Mouse (Mus musculus) fibroblast of lung, adult 2 months (primary cell): Measurements from ENCODE around the gene Rpl9-ps1.

Experiments
- DNase-seq: peaks from one replicate; pipeline ENCODE4 v3.0.0-alpha.2; 2011; ENCODE audit warnings: low read depth

Gene Rpl9-ps1

DNA sequence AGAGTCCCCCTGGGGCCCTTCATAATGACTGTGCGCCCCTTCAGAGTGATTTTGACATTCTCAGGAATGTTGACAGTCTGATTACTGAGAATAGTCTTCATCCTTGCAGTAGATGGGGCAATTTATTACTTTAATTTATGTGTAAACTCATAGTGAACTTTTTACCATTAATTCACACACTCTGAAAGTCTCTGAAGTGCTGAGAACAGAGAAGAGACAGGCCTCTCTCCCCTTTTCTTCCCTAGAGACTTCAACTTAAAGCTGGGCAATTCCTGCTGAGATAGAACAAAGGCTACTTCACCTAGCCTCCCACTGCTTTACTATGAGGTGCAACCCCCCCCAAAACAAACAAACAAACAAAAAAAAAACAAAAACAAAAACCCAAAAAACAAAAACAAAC lies at the start of gene Rpl9-ps1:
TSS of gene Rpl9-ps1 (minus strand) at position 101 of the 400 bp plus-strand sequence.
- DNase-seq, result no peak

- no peak for DNase-seq
Measured at GRCm38 (mm10) chr11:83692008-83692407, 46.6 kb upstream of the Rpl9-ps1 start.

DNA sequence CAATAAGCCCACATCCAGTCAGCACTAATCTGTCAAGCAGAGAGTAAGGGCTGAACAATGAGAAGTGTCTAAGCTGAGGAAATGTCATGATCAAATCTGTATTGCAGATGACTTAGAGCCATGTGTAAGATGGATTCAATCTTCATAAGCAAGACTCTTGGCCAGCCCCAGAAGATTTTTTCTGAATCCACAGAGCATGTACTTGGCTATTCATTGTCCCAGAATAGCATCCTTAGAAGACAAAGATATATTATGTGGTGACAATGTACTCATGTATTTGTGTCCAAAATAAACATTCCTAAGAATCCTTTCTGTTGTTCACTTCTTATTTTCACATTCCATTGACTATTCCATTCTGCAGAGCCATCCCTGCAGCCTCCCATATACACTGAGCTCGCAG lies 44.5 kb upstream of the Rpl9-ps1 start:
- no peak for DNase-seq

GRCm38 (mm10) chr11:83675665-83676064 lies 30.2 kb upstream of the Rpl9-ps1 start:
- DNase-seq, result no peak

DNA sequence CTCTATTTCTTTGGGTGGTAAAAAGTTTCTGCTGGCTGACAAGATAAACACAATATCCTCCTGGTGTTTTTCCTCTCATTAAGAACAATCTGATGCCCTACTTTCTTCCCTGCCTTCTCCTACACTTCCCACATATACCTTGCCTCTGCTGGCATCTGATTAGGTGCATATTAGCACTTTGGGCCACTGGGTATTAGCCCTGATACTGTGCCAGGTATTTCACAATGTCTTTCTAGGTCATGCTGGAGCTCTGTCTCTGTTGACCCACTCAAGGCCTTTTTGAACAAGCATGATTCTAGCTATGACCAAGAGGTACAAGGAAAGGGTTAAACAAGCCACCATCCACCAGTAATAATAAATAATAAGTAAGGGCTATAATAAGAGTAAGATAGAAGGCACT lies 26.3 kb upstream of the Rpl9-ps1 start:
- no peak for DNase-seq

GRCm38 (mm10) chr11:83663532-83663931 lies 18.1 kb upstream of the Rpl9-ps1 start:
- no peak for DNase-seq

DNA sequence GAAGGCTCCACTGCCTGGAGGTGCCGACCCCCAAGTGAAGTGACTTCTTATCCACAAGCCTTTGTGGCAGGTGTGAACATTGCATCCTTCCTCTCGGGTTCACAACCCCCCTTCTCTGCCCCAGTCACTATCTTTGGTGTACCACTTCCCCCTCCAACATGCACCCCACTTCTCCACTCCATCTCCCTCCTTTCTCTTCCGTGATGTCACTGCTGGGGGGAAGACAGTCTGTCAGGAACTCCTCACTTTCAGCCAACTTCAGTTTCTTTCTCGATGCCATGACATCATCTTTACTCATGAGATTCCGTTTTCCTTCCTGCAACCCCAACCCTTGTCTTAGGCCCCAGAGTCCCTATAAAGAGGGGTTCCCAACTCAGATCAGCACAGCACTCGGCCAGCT lies 16.8 kb upstream of the Rpl9-ps1 start, which contains the start of gene Ccl4:
TSS of gene Ccl4 (plus strand) at position 381 of the 400 bp plus-strand sequence.
- DNase-seq, result no peak

DNA sequence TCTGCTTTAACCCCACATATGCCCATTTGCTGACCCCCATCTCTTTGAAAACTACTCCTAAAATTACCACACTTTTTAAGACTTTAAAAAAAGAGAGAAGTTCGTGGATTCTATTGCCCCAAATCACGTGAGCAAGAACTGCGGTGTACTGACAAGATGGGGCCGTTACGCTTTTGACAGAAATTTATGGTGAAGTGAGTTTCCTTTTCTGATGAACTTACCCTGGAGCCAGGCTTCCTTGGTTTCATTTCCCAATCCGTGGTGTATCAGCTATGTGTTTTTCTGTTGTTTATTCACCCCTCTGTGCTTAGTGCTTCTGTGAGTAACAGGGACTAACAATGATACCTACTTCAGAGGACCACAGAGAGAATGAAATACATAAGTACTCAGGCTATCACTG lies 13.4 kb upstream of the Rpl9-ps1 start:
- no peak for DNase-seq

DNA sequence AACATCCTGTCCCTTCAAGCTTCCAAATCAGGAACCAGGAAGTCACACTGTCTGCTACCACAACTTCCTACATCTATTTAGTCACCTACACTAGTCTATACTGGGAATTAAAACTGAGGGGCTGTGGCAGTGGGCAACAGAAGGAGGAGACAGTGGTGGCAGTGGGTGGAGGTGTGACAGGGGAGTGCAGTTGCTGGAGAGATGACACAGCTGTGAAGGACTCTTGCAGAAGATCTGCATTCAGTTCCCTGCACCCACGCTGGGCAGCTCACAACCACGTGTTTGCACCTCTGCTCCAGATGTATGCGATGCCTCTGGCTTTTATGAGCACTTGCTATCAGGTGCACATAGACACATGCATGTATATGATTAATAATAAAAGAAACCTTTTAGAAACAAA lies 12.1 kb upstream of the Rpl9-ps1 start:
- no peak for DNase-seq

DNA sequence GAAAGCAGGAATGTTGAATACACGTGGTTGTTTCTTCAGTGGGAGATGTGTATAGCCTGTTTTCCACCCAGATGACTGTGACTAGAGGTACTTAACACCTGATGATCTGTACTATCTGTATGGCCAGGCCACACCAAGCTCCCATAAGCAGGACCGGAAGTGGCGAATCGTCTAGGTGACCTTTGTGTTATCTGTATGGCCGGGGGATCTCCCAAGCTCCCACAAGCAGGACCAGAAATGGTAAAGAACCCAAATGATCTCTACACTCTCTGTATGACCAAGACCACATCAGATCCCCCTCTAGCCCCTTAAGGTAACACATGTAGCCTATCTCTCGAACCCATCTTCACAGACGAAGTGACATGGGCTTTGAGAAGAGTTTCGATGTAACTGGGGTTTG lies 9.2 kb upstream of the Rpl9-ps1 start:
- no peak for DNase-seq

DNA sequence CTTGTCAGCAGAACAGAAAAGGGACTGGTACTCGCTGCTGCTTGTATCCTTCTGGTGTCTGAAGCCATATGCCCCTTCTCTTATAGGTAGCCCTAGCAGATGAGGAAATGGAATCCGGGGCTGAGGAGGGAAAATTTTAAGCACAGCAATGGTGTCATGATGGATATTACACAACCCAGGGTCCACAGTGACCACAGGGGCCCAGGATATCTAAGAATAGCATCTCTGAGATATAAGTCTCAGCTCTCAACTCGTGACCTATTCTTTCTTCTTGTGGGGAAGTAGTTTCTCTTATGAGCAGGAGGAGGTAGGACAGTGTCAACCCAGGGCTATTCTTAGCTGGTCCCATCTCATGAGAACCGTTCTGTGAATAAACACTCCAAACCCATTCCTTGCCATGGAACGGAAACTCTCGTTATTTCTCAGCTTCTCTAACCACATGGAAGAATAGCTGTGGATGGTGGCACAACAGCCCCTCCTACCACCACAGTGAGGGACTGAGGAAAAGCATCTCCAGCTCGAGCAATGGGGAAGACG lies 4.0 kb upstream of the Rpl9-ps1 start, which contains the start of gene Ccl3:
TSS of gene Ccl3 (minus strand) at position 51 of the 537 bp plus-strand sequence.
- no peak for DNase-seq

DNA sequence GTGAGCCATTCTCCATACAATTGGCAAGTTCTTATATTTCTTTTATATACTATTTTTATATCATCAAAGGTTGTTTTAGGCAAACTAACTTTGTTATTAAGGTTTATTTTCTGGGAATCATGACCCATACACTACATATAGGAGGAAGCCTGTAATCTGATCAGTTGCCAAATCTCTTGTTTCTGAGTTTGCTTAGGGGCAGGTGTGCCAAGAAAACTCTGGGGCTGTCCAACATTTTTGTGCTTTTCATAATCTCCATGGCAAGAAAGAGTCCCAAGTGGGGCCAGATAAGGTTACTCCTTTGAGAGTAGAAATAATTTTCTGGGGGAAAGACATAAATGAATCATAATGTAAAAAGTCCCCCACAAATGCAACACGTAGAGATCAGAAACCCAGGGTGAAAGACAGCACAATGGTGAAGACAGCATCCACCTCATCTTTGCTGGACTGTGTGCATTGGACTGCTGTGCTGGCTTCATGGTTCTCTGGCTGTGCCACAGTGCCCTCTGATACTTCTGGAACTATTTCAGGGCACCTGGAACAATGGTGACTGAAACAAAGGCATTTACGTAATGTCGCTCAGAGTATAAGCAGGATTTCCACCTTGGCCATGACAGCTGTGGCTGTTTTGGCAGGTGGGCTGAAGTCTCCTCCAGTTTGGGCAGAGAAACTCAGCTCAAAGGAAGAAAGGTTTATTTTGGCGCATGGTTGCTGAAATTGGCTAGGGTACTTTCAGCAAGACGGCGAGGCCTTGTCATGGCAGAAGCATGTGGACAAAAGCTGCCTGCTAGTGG lies 1.1 kb upstream of the Rpl9-ps1 start:
- no peak for DNase-seq

DNA sequence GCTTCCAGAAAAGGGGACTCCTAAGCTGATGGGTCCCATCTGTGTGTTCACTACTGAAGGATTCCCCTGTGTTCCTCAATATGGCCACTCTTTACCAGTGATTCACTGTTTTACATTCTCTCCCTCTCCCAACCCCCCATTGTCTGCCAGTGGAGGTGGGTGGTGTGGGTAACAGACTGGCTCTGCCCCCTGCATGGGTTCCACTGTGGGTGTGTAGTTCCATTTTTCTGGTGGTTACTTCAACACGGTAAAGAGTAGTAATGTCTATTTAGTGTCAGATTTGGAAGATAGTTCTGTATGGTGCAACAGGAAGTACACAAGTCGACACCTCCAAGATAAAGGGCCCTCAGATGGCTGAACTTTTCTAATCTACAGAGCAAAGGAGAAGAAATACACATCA lies 4.2 kb downstream of the Rpl9-ps1 start:
- no peak for DNase-seq

DNA sequence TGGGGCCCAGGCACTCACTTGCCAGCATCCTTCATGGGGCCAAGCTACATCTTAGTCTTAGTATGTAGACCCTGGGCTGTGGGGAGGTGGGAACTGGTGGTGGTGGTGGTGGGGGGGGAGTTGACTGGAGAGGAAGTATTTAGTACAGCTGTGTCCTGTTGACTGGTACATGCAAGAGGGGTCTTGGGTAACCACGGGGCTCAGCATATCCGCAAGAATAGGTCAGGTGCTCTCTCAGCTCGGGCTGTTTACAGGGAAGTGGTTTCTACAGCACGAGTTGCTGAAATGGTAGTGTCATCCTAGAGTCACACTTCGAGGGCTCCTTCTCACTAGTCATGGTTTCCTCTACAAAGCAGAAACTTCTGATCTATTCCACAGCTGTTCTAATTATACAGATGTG lies 5.3 kb downstream of the Rpl9-ps1 start:
- DNase-seq, result no peak

DNA sequence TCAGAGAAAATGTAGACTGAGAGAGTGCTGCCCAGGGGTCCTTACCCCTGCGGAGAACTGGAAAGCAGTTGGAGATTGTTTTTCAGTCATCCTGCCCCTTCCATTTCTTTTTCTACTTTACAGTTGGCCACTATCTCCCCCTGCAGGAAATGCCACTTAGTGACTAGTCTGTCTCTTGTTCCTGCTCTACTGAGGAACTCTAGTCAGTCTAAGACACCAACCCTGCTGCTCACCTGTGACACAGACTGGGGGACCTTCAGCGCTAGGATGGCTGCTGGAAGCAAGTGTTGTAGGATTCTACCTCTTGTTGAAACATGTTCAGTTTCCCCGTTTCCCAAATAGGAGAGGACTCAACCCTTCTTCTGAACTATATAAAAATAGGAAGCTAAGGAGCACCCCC lies 5.9 kb downstream of the Rpl9-ps1 start:
- no peak for DNase-seq

GRCm38 (mm10) chr11:83638934-83639333 lies 6.5 kb downstream of the Rpl9-ps1 start:
- DNase-seq, result no peak

DNA sequence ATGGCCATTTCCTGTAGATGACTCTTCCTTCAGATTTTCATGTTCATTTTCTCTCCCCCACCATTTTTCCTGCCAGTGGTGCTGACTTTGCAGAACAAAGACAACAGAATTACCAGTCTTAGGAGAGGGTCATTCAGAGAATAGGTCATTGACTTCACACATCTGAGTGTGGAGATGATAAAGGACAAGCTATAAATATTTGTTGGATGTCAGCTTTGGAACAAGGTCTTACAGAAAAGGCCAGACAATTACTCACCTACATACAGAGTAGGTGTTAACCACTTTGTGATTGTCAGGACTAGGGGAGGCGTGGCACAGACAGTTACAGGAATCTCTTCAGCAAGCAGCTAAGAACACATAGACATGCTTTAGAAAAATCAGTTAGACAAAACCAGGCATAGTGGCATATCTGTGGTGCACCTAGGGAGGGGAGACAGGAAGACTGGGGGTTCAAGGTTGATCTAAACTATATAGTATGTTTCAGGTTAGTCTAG lies 8.6 kb downstream of the Rpl9-ps1 start:
- no peak for DNase-seq

DNA sequence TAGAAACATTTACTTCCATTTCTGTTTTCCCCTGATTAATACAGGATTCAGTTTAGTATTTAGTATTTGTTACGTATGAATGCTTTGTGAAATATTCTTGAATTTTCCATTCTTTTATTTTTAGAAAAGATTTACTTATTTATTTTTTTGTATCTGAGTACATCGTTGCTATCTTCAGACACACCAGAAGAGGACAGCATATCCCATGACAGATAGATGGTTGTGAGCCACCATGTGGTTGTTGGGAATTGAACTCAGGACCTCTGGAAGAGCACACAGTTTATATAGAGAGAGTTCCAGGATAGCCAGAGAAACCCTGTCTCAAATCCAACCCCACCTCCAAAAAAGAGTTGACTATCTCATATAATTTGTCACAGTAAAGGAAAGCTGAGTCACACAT lies 10.5 kb downstream of the Rpl9-ps1 start:
- DNase-seq, result no peak

GRCm38 (mm10) chr11:83634425-83634824 lies 11.0 kb downstream of the Rpl9-ps1 start:
- DNase-seq, result no peak

GRCm38 (mm10) chr11:83632744-83633143 lies 12.7 kb downstream of the Rpl9-ps1 start:
- DNase-seq, result no peak

DNA sequence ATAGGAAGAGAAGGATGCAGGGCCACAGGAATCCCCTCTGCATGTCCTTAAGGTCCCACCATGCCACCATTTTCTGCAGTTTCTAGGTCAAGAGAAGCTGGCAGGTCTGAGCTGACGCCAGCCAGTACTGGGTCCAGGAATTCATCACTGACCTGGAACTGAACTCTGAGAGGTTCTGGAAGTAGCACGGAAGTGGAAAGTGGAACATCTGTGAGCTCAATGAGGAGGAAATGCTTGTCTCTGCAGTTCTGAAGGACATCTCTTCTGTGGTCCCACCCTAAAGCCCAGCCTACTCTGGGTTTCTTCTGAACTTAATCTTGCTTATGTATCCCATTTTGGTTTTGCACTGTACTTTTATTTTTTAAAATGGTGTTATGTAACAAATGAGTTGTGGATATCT lies 14.4 kb downstream of the Rpl9-ps1 start:
- DNase-seq, result no peak

DNA sequence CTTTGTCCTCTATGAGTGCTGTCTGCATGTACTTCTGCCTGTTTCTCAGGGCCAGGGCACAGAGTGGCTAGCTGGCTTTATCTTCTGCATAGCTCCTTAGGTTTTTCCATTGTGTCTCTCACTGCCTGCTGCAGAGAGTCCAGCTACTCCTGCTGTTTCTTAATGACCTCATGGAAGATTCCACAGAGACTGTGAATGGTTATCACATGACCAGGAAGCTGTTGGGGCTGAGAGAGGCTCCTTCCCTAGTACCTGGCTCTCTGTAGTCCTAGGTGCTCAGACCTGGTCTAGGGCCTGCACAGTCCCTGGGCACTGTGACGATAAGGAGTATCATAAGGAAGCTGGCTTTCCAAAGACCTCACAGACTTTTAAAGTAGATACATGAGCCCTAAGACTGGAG lies 14.8 kb downstream of the Rpl9-ps1 start:
- no peak for DNase-seq

- DNase-seq, result no peak
Measured at GRCm38 (mm10) chr11:83628808-83629207, 16.6 kb downstream of the Rpl9-ps1 start.

- no peak for DNase-seq
Measured at GRCm38 (mm10) chr11:83623586-83623985, 21.8 kb downstream of the Rpl9-ps1 start.
